Mouse (Mus musculus) megakaryocyte progenitor cell, adult 5-6 weeks (primary cell): ENCODE data around the gene Akt1. TPM values are rescaled to one million over a fixed set of nuclear protein-coding genes. Genes with fewer than 3 reads are reported as not detected.

ENCODE experiments used
- ATAC-seq: replicated peaks from 2 replicates; pipeline ENCODE4 v1.8.0; 2016; ENCODE audit warnings: mild to moderate bottlenecking, moderate TSS enrichment, inconsistent platforms; ENCODE audit not compliant: poor library complexity
- total RNA-seq, 2 experiments: library from RNA; stranded (forward) in 1 of 2; stranded (reverse) in 1 of 2; fragments of 157-497, 149-512 nt in 1 of 2; fragments of 200-1000 nt in 1 of 2; gene quantifications; 2 replicates each; pipeline versions ENCODE4 v1.2.3 to v1.2.4; 2015 to 2017

Akt1 gene
- total RNA-seq, 2 experiments from 2014 or later: 74.8 to 85.6 TPM

DNA sequence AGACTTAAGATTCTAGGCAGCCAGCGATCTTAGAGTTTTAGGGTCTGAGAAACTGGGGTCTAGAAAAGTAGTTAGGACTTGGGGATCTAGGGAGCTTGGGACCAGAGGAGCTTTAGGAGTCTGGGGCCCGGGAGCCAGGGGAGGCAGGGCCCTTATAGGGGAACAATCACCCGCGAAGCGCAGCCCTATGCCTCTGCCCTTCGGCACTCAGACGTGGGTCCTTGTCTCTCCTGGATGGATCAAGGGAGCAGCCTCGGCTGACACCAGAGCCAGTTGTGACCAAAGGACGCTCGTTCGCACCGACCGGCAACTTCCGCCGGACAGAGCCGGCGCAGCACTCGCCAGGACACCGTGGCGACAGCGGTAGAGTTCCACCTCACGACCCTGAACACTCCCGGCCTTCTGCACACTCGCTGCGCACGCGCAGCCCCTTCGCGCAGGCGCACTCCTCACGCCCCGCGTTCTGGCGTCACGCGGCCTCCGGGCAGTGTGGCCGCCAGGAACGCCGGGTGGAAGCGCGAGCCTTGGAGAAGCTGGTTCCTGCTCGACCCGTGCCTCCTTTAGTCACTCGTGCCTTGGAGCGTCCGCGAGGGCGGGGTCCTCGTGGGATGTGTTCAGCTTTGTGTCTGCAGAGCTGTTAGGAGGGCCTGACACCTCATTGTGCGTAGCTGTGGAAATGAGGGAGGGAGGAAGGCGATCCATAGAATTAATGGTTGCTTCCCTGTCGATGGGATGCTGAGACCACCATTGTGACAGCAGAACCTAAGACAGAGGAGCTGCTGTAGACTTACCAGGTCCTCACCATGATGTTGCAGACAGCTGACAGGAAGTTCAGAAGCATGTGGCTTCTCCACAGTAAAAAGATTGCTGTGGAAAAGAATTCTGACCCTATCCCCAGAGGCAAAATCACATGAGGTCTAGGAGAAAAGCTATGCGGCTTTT lies 18.8 kb upstream of the Akt1 start:
- peak; percentile 86 for ATAC-seq

GRCm38 (mm10) chr12:112688458-112688857 lies 13.8 kb upstream of the Akt1 start:
- peak; percentile 68 for ATAC-seq

DNA sequence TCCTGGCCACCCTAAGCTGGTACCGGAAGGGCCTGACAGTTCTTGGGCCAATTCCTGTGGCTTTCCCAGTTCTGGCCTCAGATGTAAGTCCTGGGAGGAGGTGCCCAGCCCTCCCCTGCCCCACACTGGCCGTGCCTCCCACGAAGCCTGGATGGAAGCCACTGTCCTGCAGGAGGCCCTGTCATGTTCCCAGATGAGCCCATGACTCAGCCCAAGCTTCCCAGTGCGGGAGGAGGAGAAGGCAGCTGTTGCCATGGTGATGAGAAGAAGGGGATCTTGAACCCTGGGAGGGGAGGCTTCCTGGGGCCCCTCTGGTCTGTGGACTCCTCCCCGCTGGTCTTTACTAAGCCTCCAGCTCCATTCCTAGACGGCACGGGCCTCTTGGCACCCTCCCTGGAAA lies 8.7 kb upstream of the Akt1 start:
- no peak for ATAC-seq

DNA sequence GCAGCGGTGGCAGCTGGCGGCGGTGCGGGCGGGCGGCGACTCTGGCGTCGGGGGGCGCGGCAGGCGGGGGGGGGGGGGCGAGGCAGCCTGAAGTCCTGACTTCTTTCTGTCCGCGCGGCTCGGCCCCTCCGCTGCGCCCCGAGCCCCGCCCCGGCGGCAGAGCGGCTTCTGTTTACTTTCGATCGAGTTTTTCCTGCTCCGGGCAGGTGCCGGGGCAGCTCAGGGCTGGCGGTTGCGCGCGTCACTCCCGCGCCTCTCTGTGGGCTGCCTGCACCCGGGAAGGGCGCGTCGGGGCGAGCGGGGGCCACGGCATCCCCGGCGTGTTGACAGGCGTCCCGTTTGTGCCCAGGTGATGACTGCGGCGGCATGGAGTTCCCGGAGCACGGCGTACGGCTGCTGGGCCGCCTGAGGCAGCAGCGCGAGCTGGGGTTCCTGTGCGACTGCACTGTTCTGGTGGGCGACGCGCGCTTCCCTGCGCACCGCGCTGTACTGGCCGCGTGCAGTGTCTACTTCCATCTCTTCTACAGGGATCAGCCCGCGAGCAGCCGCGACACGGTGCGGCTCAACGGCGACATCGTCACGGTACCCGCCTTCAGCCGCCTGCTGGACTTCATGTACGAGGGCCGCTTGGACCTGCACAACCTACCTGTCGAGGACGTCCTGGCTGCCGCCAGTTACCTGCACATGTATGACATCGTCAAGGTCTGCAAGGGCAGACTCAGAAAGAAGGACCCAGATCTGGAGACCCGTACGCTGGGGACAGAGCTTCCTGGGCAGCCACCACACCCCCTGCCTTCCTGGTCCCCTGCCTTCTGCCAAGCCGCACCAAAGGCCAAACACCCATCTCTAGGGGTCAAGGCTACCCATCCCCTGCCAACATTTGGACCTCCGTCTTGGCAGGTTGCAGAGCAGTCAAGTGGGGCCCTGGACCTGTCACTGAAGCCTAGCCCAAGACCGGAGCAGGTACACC lies 4.6 kb upstream of the Akt1 start:
- no peak for ATAC-seq

DNA sequence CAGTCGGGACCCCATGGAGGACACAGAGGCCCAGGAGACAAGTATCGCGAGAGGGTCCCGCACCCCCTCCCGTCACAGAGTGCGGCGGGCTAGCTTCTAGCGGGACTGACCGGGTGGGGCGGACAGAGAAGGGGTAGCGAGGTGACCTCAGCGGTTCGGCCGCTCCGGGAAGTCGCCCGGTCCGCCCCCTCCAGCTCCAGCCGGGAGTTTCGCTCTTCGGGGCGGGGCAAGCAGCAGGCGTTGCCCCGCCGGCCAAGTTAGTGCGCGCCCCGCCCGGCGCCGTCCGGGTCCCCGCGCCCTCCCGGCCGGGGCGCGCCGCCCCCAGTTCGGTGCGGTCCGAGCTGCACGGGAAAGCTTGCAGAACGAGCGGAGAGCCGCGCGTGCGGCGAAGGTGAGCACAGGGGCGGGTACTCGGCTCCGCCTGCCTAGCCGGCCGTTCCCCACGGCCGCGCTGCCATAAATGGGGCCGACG lies 3.9 kb upstream of the Akt1 start, which contains the start of gene Zbtb42:
TSS of gene Zbtb42 (plus strand) at position 274 of the 472 bp plus-strand sequence.
- peak; percentile 12; the same call in 1 of the 2 replicates for ATAC-seq

GRCm38 (mm10) chr12:112677943-112678554 lies 3.4 kb upstream of the Akt1 start:
- no peak for ATAC-seq

GRCm38 (mm10) chr12:112677076-112677475 lies 2.4 kb upstream of the Akt1 start:
- no peak for ATAC-seq

- peak; percentile 61 for ATAC-seq
Observed at GRCm38 (mm10) chr12:112675245-112676035, 756 bp upstream of the Akt1 start.

- ATAC-seq: no peak
Observed at GRCm38 (mm10) chr12:112673576-112674091, 1.1 kb downstream of the Akt1 start.

- peak; percentile 38 for ATAC-seq
Observed at GRCm38 (mm10) chr12:112672744-112673575, 1.7 kb downstream of the Akt1 start.

- ATAC-seq: no peak
Observed at GRCm38 (mm10) chr12:112671891-112672290, 2.8 kb downstream of the Akt1 start.

- ATAC-seq: no peak
Observed at GRCm38 (mm10) chr12:112670718-112671393, 3.8 kb downstream of the Akt1 start.

- ATAC-seq: peak; percentile 14; the same call in 1 of the 2 replicates
Observed at GRCm38 (mm10) chr12:112667619-112668297, 6.9 kb downstream of the Akt1 start.

- no peak for ATAC-seq
Observed at GRCm38 (mm10) chr12:112665881-112666544, 8.7 kb downstream of the Akt1 start.

GRCm38 (mm10) chr12:112665445-112665844 lies 9.2 kb downstream of the Akt1 start:
- peak; percentile 40 for ATAC-seq

DNA sequence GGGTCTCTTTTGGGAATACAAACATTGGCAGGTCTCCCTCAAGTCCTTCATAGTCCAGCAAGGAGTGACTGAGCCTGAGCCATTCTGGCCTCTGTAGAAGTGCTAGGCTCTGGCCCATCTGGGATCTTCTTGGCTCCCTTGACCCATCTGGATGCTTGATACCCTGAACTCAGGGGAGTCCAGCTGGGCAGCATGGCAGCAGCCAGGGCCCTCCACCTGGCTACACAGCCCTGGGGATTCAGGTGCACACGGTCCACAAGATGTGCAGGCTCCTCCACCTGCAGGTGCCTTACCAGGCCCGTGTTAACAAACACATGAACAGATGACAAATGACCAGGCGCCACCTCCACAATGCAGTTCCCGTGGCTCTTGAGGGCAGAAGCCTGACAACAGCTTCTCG lies 10.0 kb downstream of the Akt1 start:
- ATAC-seq: no peak

DNA sequence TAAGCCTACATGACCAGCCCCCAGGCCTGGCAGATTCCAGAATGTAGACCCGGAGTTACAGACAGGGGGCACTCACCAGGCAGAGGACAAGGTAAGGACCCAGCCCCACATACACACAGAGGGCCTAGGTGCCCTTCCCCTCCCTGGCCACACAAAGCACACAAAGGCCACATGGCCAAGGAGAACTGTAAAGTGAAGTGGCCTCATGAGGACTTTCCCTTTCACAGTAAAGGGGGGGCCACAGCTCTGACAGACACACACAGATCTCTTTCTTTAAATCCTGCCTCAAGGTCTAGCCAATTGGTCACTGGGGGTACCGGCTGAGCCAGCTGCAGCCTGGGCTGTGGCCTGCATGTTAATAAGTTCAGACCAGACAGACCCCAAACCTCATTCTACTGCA lies 10.6 kb downstream of the Akt1 start:
- ATAC-seq: no peak
